ENCODE assay signal across 12 mouse cellular contexts in the genomic region with DNA sequence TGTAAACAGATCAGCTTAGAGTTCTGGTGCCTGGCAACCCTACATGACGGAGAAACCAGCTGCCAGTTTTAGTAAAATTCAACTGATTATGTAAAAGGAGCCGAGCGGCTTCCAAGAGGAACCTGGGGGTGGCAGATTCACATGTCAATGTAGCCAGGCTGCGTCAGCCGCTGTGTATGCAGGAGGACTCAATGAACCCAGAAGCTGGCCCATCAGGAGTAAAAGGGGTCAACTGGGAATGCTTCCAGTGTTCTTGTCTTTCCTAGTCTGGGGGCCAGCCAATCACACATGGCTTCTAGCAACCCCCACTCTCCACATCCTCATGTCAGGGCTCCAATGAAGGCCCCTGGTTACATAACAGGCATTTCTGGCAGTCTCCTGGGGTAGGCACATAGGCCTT. TPM values are rescaled to one million over a fixed set of nuclear protein-coding genes. Genes with fewer than 3 reads are reported as not detected.
A peak's percentile ranks its signal among the peaks of the same experiment; 100 is the strongest.
DNase-seq lines count a peak whose midpoint lies in the region; ATAC-seq lines count a peak whose summit lies in the region.
"Had no signal": no experiment of that assay in that cellular context is flagged by ENCODE, and none has a peak within 500 bp of the region (broad histone marks: within the 10 kb centered on the region; RNA-seq: fewer than 3 reads in every experiment).

No protein-coding gene starts in this region.

- intact Hi-C loops in heart, postnatal 36 days (cut with DNase I): no loop called here

- 84% methylated on average over 5 of the region's 5 CpGs for WGBS in heart, embryonic 11.5 days (ENCODE audit: insufficient replicate concordance)

- no peak overlapping the region for H3K27ac ChIP-seq in heart, embryonic 11.5 days (ENCODE audit: low read depth, low read length)
- H3K27ac ChIP-seq: liver, embryonic 12.5 days had no signal

- peak; percentile 41 for DNase-seq in heart, adult 8-10 months (ENCODE audit: low spot score)
- DNase-seq in brain, adult 2 months (ENCODE audit: low read depth, low spot score): peak; percentile 93
- peak; percentile 17 to 29 for DNase-seq in heart, postnatal 36 days
- DNase-seq in left cerebral cortex, adult 9 months (ENCODE audit: low spot score in 2 of 2): peak; percentile 81 to 83
- no peak for DNase-seq in embryo, embryonic 10 days (ENCODE audit: low spot score)
- no peak for DNase-seq in urinary bladder, adult 18-20 months (ENCODE audit: low spot score in 2 of 2)
- no peak for DNase-seq in adrenal gland, postnatal 25 days
- DNase-seq: cerebellum, adult 9-10 months; thymus, postnatal 14 days had no signal

- H3K4me1 ChIP-seq in heart, embryonic 11.5 days (ENCODE audit: control insufficient read depth, insufficient read depth, low read length): no peaks in the 10 kb centered on the region

- H3K9ac ChIP-seq in heart, embryonic 11.5 days (ENCODE audit: low read depth, low read length): no peak overlapping the region
- H3K9ac ChIP-seq: liver, embryonic 12.5 days had no signal

- no peak overlapping the region for H3K4me2 ChIP-seq in heart, embryonic 11.5 days
- H3K4me2 ChIP-seq: liver, embryonic 12.5 days; midbrain, embryonic 11.5 days had no signal

- no peak overlapping the region for H3K4me3 ChIP-seq in heart, embryonic 11.5 days (ENCODE audit: low read depth, low read length)
- H3K4me3 ChIP-seq: liver, embryonic 12.5 days had no signal

- H3K27me3 ChIP-seq in heart, embryonic 11.5 days (ENCODE audit: control insufficient read depth, insufficient read depth, low read length): no peaks in the 10 kb centered on the region
- H3K27me3 ChIP-seq: liver, embryonic 12.5 days had no signal

- H3K36me3 ChIP-seq in heart, embryonic 11.5 days (ENCODE audit: control insufficient read depth, insufficient read depth, low read length): peaks cover 19% of the 10 kb centered on the region

- no peaks in the 10 kb centered on the region for H3K9me3 ChIP-seq in heart, embryonic 11.5 days (replicated peaks; ENCODE audit: control insufficient read depth, low read length)
- H3K9me3 ChIP-seq: liver, embryonic 12.5 days had no signal

- ATAC-seq in heart, embryonic 11.5 days (replicated peaks; ENCODE audit: insufficient number of reproducible peaks, low FRiP score, low TSS enrichment): no peak
- ATAC-seq: liver, embryonic 12.5 days had no signal

RNA-seq across cellular contexts. Expression of a gene that starts 6.3 kb away (rescaled TPM):
- 100 to 1,000 TPM; 312 to 354 (median 350) TPM for total RNA-seq in heart, adult 8-10 months (2022)
- polyA plus RNA-seq in heart, embryonic 11.5 days (2014; fragmentation: Nextera tagmentation; extraction: Ambion mirVana): 386 and 410 TPM in 2 replicates
- total RNA-seq in heart, postnatal 36 days (2021): 100 to 1,000 TPM; 318 to 326 TPM
- total RNA-seq in adrenal gland, postnatal 25 days (2021): 272 and 279 TPM in 2 replicates

RNA-seq across cellular contexts. Expression of a gene that starts 9.4 kb away (rescaled TPM):
- 10 to 100 TPM; 13.9 to 22.5 (median 21.3) TPM for total RNA-seq in heart, adult 8-10 months (2022)
- polyA plus RNA-seq in heart, embryonic 11.5 days (2014; fragmentation: Nextera tagmentation; extraction: Ambion mirVana): 40.5 and 40.6 TPM in 2 replicates
- 10 to 100 TPM; 17.6 to 21.3 TPM for total RNA-seq in heart, postnatal 36 days (2021)
- 32.3 and 32.7 TPM in 2 replicates for total RNA-seq in adrenal gland, postnatal 25 days (2021)

RNA-seq across cellular contexts. Expression of a gene that starts 17.0 kb away (rescaled TPM):
- total RNA-seq in heart, adult 8-10 months (2022): 10 to 100 TPM; 12.0 to 58.8 (median 26.9) TPM
- polyA plus RNA-seq in heart, embryonic 11.5 days (2014; fragmentation: Nextera tagmentation; extraction: Ambion mirVana): 5.9 and 7.1 TPM in 2 replicates
- total RNA-seq in heart, postnatal 36 days (2021): 10 to 100 TPM in 1 of 2 experiments, 1 to 10 TPM in 1; 4.5 to 20.1 TPM
- 7.9 and 8.3 TPM in 2 replicates for total RNA-seq in adrenal gland, postnatal 25 days (2021)

RNA-seq across cellular contexts. Expression of a gene that starts 26.8 kb away (rescaled TPM):
- total RNA-seq in heart, adult 8-10 months (2022): 10 to 100 TPM in 2 of 4 experiments, 1 to 10 TPM in 2; 6.3 to 12.0 (median 8.4) TPM
- polyA plus RNA-seq in heart, embryonic 11.5 days (2014; fragmentation: Nextera tagmentation; extraction: Ambion mirVana): 29.3 and 29.5 TPM in 2 replicates
- total RNA-seq in heart, postnatal 36 days (2021): 10 to 100 TPM; 11.4 to 11.7 TPM
- total RNA-seq in adrenal gland, postnatal 25 days (2021): 9.3 and 10.3 TPM in 2 replicates

RNA-seq across cellular contexts. Expression of a gene that starts 28.7 kb away (rescaled TPM):
- total RNA-seq in heart, adult 8-10 months (2022): 100 to 1,000 TPM; 102 to 115 (median 107) TPM
- polyA plus RNA-seq in heart, embryonic 11.5 days (2014; fragmentation: Nextera tagmentation; extraction: Ambion mirVana): 25.9 and 42.4 TPM in 2 replicates
- total RNA-seq in heart, postnatal 36 days (2021): 100 to 1,000 TPM; 114 to 122 TPM
- total RNA-seq in adrenal gland, postnatal 25 days (2021): 93.3 and 145 TPM in 2 replicates

Comparison
In these comparisons a context has a peak if more than half of its experiments do, and no peak if none do; other contexts are left out.
1. DNase-seq: peak in heart, adult 8-10 months (single experiment), brain, adult 2 months (single experiment), heart, postnatal 36 days (2 of 2) and left cerebral cortex, adult 9 months (2 of 2); none in embryo, embryonic 10 days (single experiment), urinary bladder, adult 18-20 months (0 of 2) and adrenal gland, postnatal 25 days (single experiment).